Mouse (Mus musculus) ovary, postnatal 36 days (tissue): ENCODE measurements around the gene Cdca3.
"Not testable (repeated sequence)": the region's sequence is repeated elsewhere in the genome, so short reads cannot be mapped to it uniquely, and the experiment has no call there.

Source experiments
- DNase-seq: peaks from one replicate; pipeline ENCODE4 v3.0.0; 2022; ENCODE audit warnings: low spot score, mixed read lengths

Gene Cdca3

GRCm38 (mm10) chr6:124828868-124829798, at the start of gene Cdca3, which contains the start of gene Usp5:
Gene Cdca3, plus strand, starts transcription at chr6:124829547.
Gene Usp5, minus strand, starts transcription at chr6:124829484.
- DNase-seq = peak; percentile 97

- DNase-seq = no peak
Measured at GRCm38 (mm10) chr6:124779984-124780416, 49.3 kb upstream of the Cdca3 start.

GRCm38 (mm10) chr6:124780917-124781316, 48.4 kb upstream of the Cdca3 start:
- no peak for DNase-seq

GRCm38 (mm10) chr6:124782436-124782835, 46.9 kb upstream of the Cdca3 start:
- no peak for DNase-seq

- DNase-seq = no peak
Measured at GRCm38 (mm10) chr6:124786756-124787420, 42.5 kb upstream of the Cdca3 start.

GRCm38 (mm10) chr6:124787722-124788121, 41.6 kb upstream of the Cdca3 start:
- no peak for DNase-seq

- DNase-seq = no peak
Measured at GRCm38 (mm10) chr6:124789519-124789918, 39.8 kb upstream of the Cdca3 start.

GRCm38 (mm10) chr6:124790121-124790520, 39.2 kb upstream of the Cdca3 start:
- DNase-seq = no peak

GRCm38 (mm10) chr6:124791911-124792310, 37.4 kb upstream of the Cdca3 start:
- no peak for DNase-seq

GRCm38 (mm10) chr6:124795781-124796180, 33.6 kb upstream of the Cdca3 start:
- DNase-seq = no peak

- DNase-seq = no peak
Measured at GRCm38 (mm10) chr6:124796200-124796599, 33.1 kb upstream of the Cdca3 start.

GRCm38 (mm10) chr6:124802400-124802799, 26.9 kb upstream of the Cdca3 start:
- DNase-seq = not testable (repeated sequence)

- no peak for DNase-seq
Measured at GRCm38 (mm10) chr6:124803061-124803460, 26.3 kb upstream of the Cdca3 start.

- DNase-seq = not testable (repeated sequence)
Measured at GRCm38 (mm10) chr6:124803691-124804090, 25.7 kb upstream of the Cdca3 start.

GRCm38 (mm10) chr6:124804341-124804740, 25.0 kb upstream of the Cdca3 start:
- DNase-seq = no peak

GRCm38 (mm10) chr6:124805341-124806321, 23.7 kb upstream of the Cdca3 start:
- DNase-seq = peak; percentile 95

GRCm38 (mm10) chr6:124806446-124807140, 22.8 kb upstream of the Cdca3 start:
- DNase-seq = no peak

- no peak for DNase-seq
Measured at GRCm38 (mm10) chr6:124807366-124807765, 22.0 kb upstream of the Cdca3 start.

- DNase-seq = no peak
Measured at GRCm38 (mm10) chr6:124807986-124808357, 21.4 kb upstream of the Cdca3 start.

- peak; percentile 80 for DNase-seq
Measured at GRCm38 (mm10) chr6:124808358-124809012, 20.9 kb upstream of the Cdca3 start, which contains the start of gene Spsb2. Gene Spsb2, plus strand, starts transcription at chr6:124808661.
